Mouse (Mus musculus) heart, embryonic 11.5 days (tissue): ENCODE data around the gene Gm49342. TPM values are rescaled to one million over a fixed set of nuclear protein-coding genes. Genes with fewer than 3 reads are reported as not detected.
"Not testable (repeated sequence)": the region's sequence is repeated elsewhere in the genome, so short reads cannot be mapped to it uniquely, and the experiment has no call there.

Source experiments
- ATAC-seq: fragments of 200-750 bp; cut with Nextera tagmentation; replicated peaks from 2 replicates; pipeline ENCODE4 v1.8.0; 2017; ENCODE audit warnings: moderate library complexity; ENCODE audit not compliant: insufficient number of reproducible peaks, low FRiP score, low TSS enrichment
- H3K27ac ChIP-seq: fragments of 300-500 bp; sonication (generic); 2 replicates; pipeline ENCODE4 v1.5.1; 2014; ENCODE audit warnings: mild to moderate bottlenecking, low read depth, low read length
- H3K27me3 ChIP-seq: fragments of 300-500 bp; sonication (generic); 2 replicates; pipeline ENCODE4 v1.6.1; 2014; ENCODE audit warnings: mild to moderate bottlenecking, low read length, mixed read lengths; ENCODE audit not compliant: control insufficient read depth, insufficient read depth
- H3K36me3 ChIP-seq: fragments of 300-500 bp; sonication (generic); 2 replicates; pipeline ENCODE4 v1.6.1; 2014; ENCODE audit warnings: mild to moderate bottlenecking, low read length, moderate library complexity, mixed read lengths; ENCODE audit not compliant: control insufficient read depth, insufficient read depth
- H3K4me1 ChIP-seq: fragments of 300-500 bp; sonication (generic); 2 replicates; pipeline ENCODE4 v1.6.1; 2014; ENCODE audit warnings: low read length; ENCODE audit not compliant: control insufficient read depth, insufficient read depth
- H3K4me2 ChIP-seq: fragments of 300-500 bp; sonication (generic); 2 replicates; pipeline ENCODE4 v1.6.1; 2014; ENCODE audit warnings: mild to moderate bottlenecking, moderate library complexity
- H3K4me3 ChIP-seq: fragments of 300-500 bp; sonication (generic); 2 replicates; pipeline ENCODE4 v1.5.1; 2014; ENCODE audit warnings: low read depth, low read length
- H3K9ac ChIP-seq: fragments of 300-500 bp; sonication (generic); 2 replicates; pipeline ENCODE4 v1.6.1; 2014; ENCODE audit warnings: mild to moderate bottlenecking, low read depth, low read length, moderate library complexity
- H3K9me3 ChIP-seq: fragments of 300-500 bp; sonication (generic); replicated peaks from 2 replicates; pipeline ENCODE4 v1.6.1; 2016; ENCODE audit warnings: low read length; ENCODE audit not compliant: control insufficient read depth
- WGBS: fragments of 180-500 bp; shearing (Covaris S2); extraction: QIAGEN DNeasy Blood & Tissue Kit; methylation state at CpG from one replicate; pipeline ENCODE4 v1.1.7; 2014; ENCODE audit not compliant: insufficient replicate concordance; 5-methylcytosine and 5-hydroxymethylcytosine counted together
- polyA plus RNA-seq: library from polyadenylated mRNA; unstranded; fragments of >200 nt; fragmentation: Nextera tagmentation; extraction: Ambion mirVana; gene quantifications from 2 replicates; pipeline ENCODE4 v1.2.1, GENCODE M21; 2014

Gm49342 gene
- not detected in 2 replicates for polyA plus RNA-seq

DNA sequence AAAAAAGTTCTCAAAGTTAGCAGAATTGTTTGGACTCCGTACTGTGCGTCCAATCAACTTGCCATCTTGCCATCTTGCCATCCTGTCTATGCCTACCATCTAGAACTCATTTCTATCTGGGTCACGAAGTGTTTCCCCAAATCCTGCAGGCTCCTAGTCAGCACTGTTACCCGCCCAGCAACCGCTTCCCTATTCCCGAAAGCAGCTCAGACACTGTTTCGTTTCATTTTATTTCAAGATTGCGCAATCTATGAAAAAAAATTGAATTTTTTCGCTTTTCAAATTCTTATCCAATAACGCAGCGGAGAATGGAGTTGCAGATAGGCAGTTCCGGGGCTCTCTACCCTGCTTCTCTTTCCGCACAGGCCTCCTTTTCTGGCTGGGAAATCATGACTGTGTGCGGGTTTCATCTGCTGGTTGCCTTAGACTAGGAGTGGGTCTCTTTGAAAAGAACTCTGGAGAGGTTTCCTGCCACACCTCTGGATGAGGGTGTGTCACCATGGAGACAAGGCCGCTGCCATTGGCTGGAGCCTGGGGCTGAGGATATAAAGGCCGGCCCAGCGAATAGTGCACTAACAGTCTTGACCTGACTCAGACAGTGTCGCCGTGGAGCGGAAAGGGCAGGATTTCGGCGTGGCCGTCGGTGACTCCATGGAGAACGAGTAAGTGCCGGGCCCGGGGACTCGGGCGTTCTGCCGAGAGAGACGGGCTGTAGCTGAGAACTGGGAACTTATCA lies at the start of gene Gm49342:
TSS of gene Gm49342 (plus strand) at position 586 of the 736 bp plus-strand sequence.
- H3K9ac ChIP-seq, result peak within 1 kb of the TSS; percentile 71
- peak within 1 kb of the TSS; percentile 85 for H3K27ac ChIP-seq
- H3K9me3 ChIP-seq, result no peaks in the 10 kb centered on the region
- H3K4me1 ChIP-seq, result no peaks in the 10 kb centered on the region
- 15% methylated on average over 31 of the region's 31 CpGs for WGBS
- H3K4me3 ChIP-seq, result peak within 1 kb of the TSS; percentile 52
- peak; percentile 97 for ATAC-seq
- no peaks in the 10 kb centered on the region for H3K27me3 ChIP-seq
- peak within 1 kb of the TSS; percentile 66 for H3K4me2 ChIP-seq
- H3K36me3 ChIP-seq, result no peaks in the 10 kb centered on the region

DNA sequence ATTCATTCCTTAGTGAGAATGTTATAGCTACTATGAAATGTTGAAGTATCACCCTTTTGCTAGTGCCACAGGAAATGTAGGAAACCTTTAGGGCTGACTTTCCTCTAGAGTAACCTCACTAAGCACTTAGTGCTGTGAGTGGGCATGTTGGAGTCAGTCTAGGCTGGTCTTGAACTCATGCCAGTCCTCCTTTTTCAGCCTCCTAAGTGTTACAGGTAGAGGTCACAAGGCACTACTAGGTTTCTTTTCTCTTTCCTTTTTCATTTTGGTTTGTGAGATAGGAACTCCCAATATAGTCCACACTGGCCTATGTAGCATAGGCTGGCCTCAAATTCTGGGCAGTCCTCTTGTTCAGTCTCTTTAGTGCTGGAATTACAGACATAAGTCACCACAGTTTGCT lies 48.9 kb upstream of the Gm49342 start:
- Histone ChIP-seq H3K27ac (no peak overlapping the region), H3K4me1 (0 out of 2 replicates have a peak, but pooled peaks cover 9% of the 10 kb centered on the region), H3K36me3 (no peaks in the 10 kb centered on the region), H3K9ac (no peak overlapping the region), H3K4me3 (no peak overlapping the region), H3K27me3 (peaks cover 3% of the 10 kb centered on the region; the same call in 1 of the 2 replicates), H3K9me3 (no peaks in the 10 kb centered on the region), H3K4me2 (no peak overlapping the region)
- no peak for ATAC-seq

- Histone ChIP-seq H3K27me3 (peaks cover 3% of the 10 kb centered on the region; the same call in 1 of the 2 replicates), H3K27ac (no peak overlapping the region), H3K4me1 (0 out of 2 replicates have a peak, but pooled peaks cover 9% of the 10 kb centered on the region), H3K9me3 (no peaks in the 10 kb centered on the region), H3K4me3 (peak overlapping the region; percentile 48), H3K9ac (peak overlapping the region; percentile 63), H3K4me2 (peak overlapping the region; percentile 92), H3K36me3 (no peaks in the 10 kb centered on the region)
- ATAC-seq, result no peak
- 16% methylated on average over 19 of the region's 19 CpGs for WGBS
These were observed 48.2 kb upstream of the Gm49342 start for GRCm38 (mm10) chr14:50895985-50896746.

GRCm38 (mm10) chr14:50896747-50897373 lies 47.5 kb upstream of the Gm49342 start:
- Histone ChIP-seq H3K27ac (no peak overlapping the region), H3K9me3 (no peaks in the 10 kb centered on the region), H3K4me2 (peak overlapping the region; percentile 92), H3K36me3 (no peaks in the 10 kb centered on the region), H3K4me1 (0 out of 2 replicates have a peak, but pooled peaks cover 9% of the 10 kb centered on the region), H3K4me3 (peak overlapping the region; percentile 48), H3K9ac (peak overlapping the region; percentile 63), H3K27me3 (peaks cover 3% of the 10 kb centered on the region; the same call in 1 of the 2 replicates)
- 18% methylated on average over 23 of the region's 23 CpGs for WGBS
- ATAC-seq, result no peak

DNA sequence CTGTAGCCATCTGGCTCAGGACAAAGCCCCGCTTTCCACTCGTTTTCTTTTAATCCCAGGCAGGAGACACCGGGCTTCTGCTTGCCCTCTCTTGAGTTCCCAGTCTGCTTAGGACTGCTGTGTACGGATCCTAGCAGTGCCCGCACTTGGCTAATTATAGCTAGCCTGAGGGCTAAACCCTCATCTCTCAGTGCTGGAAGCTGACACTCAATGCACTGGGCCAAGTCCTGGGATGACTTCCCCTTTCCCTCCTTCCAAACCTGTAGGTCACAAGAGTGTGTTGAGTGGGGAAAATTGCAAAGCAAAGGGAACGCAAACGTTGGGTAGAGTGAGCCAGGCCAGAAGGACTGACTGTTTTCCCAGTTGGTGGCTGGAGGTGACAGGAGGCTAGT lies 46.9 kb upstream of the Gm49342 start, which contains the start of gene Klhl33:
TSS of gene Klhl33 (minus strand) at position 134 of the 392 bp plus-strand sequence.
- no peak for ATAC-seq
- Histone ChIP-seq H3K36me3 (no peaks in the 10 kb centered on the region), H3K27me3 (peaks cover 3% of the 10 kb centered on the region; the same call in 1 of the 2 replicates), H3K4me3 (peak within 1 kb of the TSS; percentile 48), H3K9me3 (no peaks in the 10 kb centered on the region), H3K4me2 (peak within 1 kb of the TSS; percentile 92), H3K4me1 (0 out of 2 replicates have a peak, but pooled peaks cover 9% of the 10 kb centered on the region), H3K27ac (no peak within 1 kb of the TSS), H3K9ac (peak within 1 kb of the TSS; percentile 63)
- 39% methylated on average over 7 of the region's 7 CpGs for WGBS

DNA sequence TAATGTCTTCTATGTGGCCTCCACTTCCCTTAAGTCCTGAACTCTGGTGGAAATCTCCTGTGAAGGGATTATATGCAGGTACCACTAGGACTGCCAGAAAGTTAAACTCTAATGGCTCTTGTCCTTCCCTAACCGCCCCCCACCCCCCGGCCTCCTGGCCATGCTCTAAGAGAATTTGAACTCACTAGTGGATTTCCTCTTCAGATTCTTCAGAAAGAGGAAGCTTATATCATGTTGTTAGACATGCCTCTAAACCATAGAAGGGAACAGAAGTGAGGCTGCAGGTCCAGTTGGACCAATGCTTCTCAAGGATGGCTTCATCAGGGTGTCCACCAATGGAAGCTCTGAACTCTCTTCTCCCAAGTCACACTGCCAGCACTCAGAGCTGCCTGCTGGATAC lies 46.3 kb upstream of the Gm49342 start:
- not testable (repeated sequence) for H3K4me2 ChIP-seq, H3K27ac ChIP-seq, ATAC-seq, H3K9ac ChIP-seq, H3K36me3 ChIP-seq, H3K9me3 ChIP-seq, H3K27me3 ChIP-seq, H3K4me3 ChIP-seq, H3K4me1 ChIP-seq
- WGBS, result 88% methylated on average over 2 of the region's 2 CpGs

DNA sequence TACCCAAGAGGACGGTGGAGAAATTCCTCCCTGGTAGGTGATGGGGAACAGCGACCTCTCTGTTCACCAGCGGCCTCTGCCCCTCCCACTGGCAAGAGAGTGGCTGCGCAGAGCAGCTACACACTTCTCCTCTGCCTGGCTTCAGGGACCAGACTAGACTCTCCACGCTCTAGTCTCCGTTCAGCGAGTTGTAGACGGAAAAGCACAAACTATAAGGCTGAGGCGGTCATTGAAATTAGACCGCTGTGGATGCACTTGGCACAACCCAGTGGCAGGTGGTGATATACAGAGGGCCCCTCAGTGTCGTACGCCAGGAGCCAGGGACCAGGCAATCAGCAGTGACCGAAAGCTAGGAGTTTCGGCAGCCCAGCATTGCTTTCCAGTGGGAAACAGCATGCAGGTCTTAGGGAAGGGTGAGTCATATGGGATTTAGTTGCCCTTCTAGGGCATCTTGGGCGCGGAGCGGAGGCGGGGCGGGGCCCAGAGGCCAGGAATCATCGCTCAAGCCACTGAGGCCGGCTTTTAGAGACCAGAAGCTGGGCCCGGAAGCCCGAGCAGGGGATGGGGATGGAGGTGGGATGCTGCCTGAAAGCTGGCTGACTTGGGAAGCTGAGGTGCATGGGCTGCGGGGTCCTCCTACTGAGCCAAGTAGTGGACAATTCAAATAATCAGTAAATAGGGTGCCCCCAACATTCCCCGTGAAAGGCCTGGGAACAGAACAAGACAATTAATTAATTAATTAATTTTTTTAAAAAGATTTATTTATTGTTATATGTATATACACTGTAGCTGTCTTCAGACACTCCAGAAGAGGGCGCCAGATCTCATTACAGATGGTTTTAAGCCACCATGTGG lies 40.1 kb upstream of the Gm49342 start:
- Histone ChIP-seq H3K4me1 (0 out of 2 replicates have a peak, but pooled peaks cover 4% of the 10 kb centered on the region), H3K4me2 (peak overlapping the region; percentile 82), H3K36me3 (no peaks in the 10 kb centered on the region), H3K9ac (peak overlapping the region; percentile 64), H3K27me3 (no peaks in the 10 kb centered on the region), H3K4me3 (peak overlapping the region; percentile 48), H3K27ac (no peak overlapping the region), H3K9me3 (no peaks in the 10 kb centered on the region)
- WGBS, result 4% methylated on average over 26 of the region's 26 CpGs
- peak; percentile 63 for ATAC-seq

GRCm38 (mm10) chr14:50904828-50905129 lies 39.5 kb upstream of the Gm49342 start:
- Histone ChIP-seq H3K4me2 (no peak overlapping the region), H3K9me3 (no peaks in the 10 kb centered on the region), H3K4me3 (no peak overlapping the region), H3K36me3 (no peaks in the 10 kb centered on the region), H3K27me3 (no peaks in the 10 kb centered on the region), H3K9ac (no peak overlapping the region), H3K27ac (no peak overlapping the region), H3K4me1 (0 out of 2 replicates have a peak, but pooled peaks cover 4% of the 10 kb centered on the region)
- WGBS, result 85% methylated on average over 4 of the region's 4 CpGs
- no peak for ATAC-seq
